Mouse (Mus musculus) heart, adult 2 months (tissue): ENCODE data around the gene Gm266. TPM values are rescaled to one million over a fixed set of nuclear protein-coding genes. Genes with fewer than 3 reads are reported as not detected.

ENCODE experiments used
- DNase-seq, 2 experiments: peaks; one replicate each; pipeline ENCODE4 v3.0.0; 2021
- H3K27ac ChIP-seq: fragments of 200-600 bp; 2 replicates; pipeline ENCODE4 v1.8.1; 2022
- H3K27me3 ChIP-seq: fragments of 200-500 bp; 2 replicates; pipeline ENCODE4 v1.6.1; 2012; ENCODE audit warnings: mild to moderate bottlenecking, low read length, inconsistent platforms, mixed read lengths; ENCODE audit not compliant: control insufficient read depth, insufficient read depth
- H3K36me3 ChIP-seq: fragments of 200-500 bp; 2 replicates; pipeline ENCODE4 v1.6.1; 2012; ENCODE audit warnings: low read length, inconsistent platforms; ENCODE audit not compliant: control insufficient read depth, insufficient read depth
- H3K4me1 ChIP-seq: fragments of 200-500 bp; 2 replicates; pipeline ENCODE4 v1.6.1; 2011; ENCODE audit warnings: low read length; ENCODE audit not compliant: control insufficient read depth, insufficient read depth
- H3K4me3 ChIP-seq: fragments of 200-600 bp; 2 replicates; pipeline ENCODE4 v1.8.1; 2022
- H3K79me2 ChIP-seq: fragments of 200-500 bp; replicated peaks from 2 replicates; pipeline ENCODE4 v1.6.1; 2012; ENCODE audit warnings: mild to moderate bottlenecking, inconsistent platforms, low read length, moderate library complexity, mixed read lengths; ENCODE audit not compliant: control insufficient read depth, insufficient read depth
- H3K9ac ChIP-seq: fragments of 200-500 bp; 2 replicates; pipeline ENCODE4 v1.6.1; 2012; ENCODE audit warnings: low read depth, mild to moderate bottlenecking, control low read depth, inconsistent platforms, low read length, mixed read lengths
- CTCF ChIP-seq: fragments of 200-600 bp; IDR thresholded peaks from 2 replicates; pipeline ENCODE4 v1.8.1; 2022; ENCODE audit warnings: antibody characterized with exemption, mild to moderate bottlenecking, moderate library complexity
- EP300 ChIP-seq: fragments of 200-500 bp; IDR thresholded peaks from 2 replicates; pipeline ENCODE4 v1.6.1; 2011; ENCODE audit warnings: low read depth, low read length, control low read depth; ENCODE audit not compliant: insufficient read depth
- POLR2A ChIP-seq: fragments of 200-500 bp; IDR thresholded peaks from 2 replicates; pipeline ENCODE4 v1.6.1; 2011; ENCODE audit warnings: mild to moderate bottlenecking, low read depth, low read length, control low read depth; ENCODE audit not compliant: insufficient read depth
- WGBS: fragments of 180-500 bp; shearing (Covaris S2); methylation state at CpG from one replicate; pipeline ENCODE4 v1.1.7; 2018; 5-methylcytosine and 5-hydroxymethylcytosine counted together
- intact Hi-C: fragments of 180-260 bp; cut with DNase I; formaldehyde crosslinking; loops from one replicate; pipeline ENCODE4 v1.15.1; 2025
- polyA plus RNA-seq: library from polyadenylated mRNA; depleted of rRNA; stranded (reverse); fragments of >200 nt; gene quantifications from 2 replicates; pipeline ENCODE4 v1.2.3, GENCODE M21; 2012
- total RNA-seq, 2 experiments: library from RNA; stranded (reverse); gene quantifications; 2 replicates each; pipeline ENCODE4 v1.2.3; 2021

The Gm266 gene
- total and polyA plus RNA-seq, 3 experiments = 0.36 to 0.88 (median 0.39) TPM

- Histone ChIP-seq H3K9ac (no peak overlapping the region), H3K27ac (no peak overlapping the region), H3K27me3 (no peaks in the 10 kb centered on the region), H3K79me2 (no peaks in the 10 kb centered on the region), H3K4me3 (no peak overlapping the region), H3K4me1 (no peaks in the 10 kb centered on the region), H3K36me3 (no peaks in the 10 kb centered on the region)
- TF ChIP-seq CTCF = no peak
- TF ChIP-seq POLR2A = no peak
- no peak for TF ChIP-seq EP300
- 46% methylated on average over 1 of the region's 1 CpGs for WGBS
- no peak for DNase-seq
- intact Hi-C loops = no loop called here
Observed at GRCm38 (mm10) chr12:111524469-111524868, 38.8 kb upstream of the Gm266 start.

- Histone ChIP-seq H3K36me3 (no peaks in the 10 kb centered on the region), H3K27me3 (no peaks in the 10 kb centered on the region), H3K79me2 (no peaks in the 10 kb centered on the region), H3K4me3 (no peak overlapping the region), H3K4me1 (no peaks in the 10 kb centered on the region), H3K27ac (no peak overlapping the region), H3K9ac (no peak overlapping the region)
- no peak for TF ChIP-seq POLR2A
- no peak for TF ChIP-seq EP300
- TF ChIP-seq CTCF = no peak
- 71% methylated on average over 2 of the region's 2 CpGs for WGBS
- DNase-seq = no peak
- intact Hi-C loops = no loop called here
Observed at GRCm38 (mm10) chr12:111520994-111521393, 35.4 kb upstream of the Gm266 start.

- H3K36me3 ChIP-seq = no peaks in the 10 kb centered on the region
- no peaks in the 10 kb centered on the region for H3K79me2 ChIP-seq
- H3K4me3 ChIP-seq = no peak overlapping the region
- no peaks in the 10 kb centered on the region for H3K27me3 ChIP-seq
- WGBS = 69% methylated on average over 5 of the region's 5 CpGs
- no peak overlapping the region for H3K27ac ChIP-seq
- intact Hi-C loops = no loop called here
- TF ChIP-seq POLR2A = no peak
- no peak for TF ChIP-seq EP300
- no peak for TF ChIP-seq CTCF
- no peak overlapping the region for H3K9ac ChIP-seq
- DNase-seq = no peak
- H3K4me1 ChIP-seq = no peaks in the 10 kb centered on the region
Observed at GRCm38 (mm10) chr12:111519821-111520220, 34.2 kb upstream of the Gm266 start.

- Histone ChIP-seq H3K4me1 (peaks cover 2% of the 10 kb centered on the region; the same call in 1 of the 2 replicates), H3K27me3 (no peaks in the 10 kb centered on the region), H3K27ac (no peak overlapping the region), H3K79me2 (no peaks in the 10 kb centered on the region), H3K4me3 (no peak overlapping the region), H3K36me3 (no peaks in the 10 kb centered on the region), H3K9ac (no peak overlapping the region)
- TF ChIP-seq EP300 = no peak
- no peak for DNase-seq
- WGBS = 89% methylated on average over 9 of the region's 9 CpGs
- intact Hi-C loops = no loop called here
Observed at GRCm38 (mm10) chr12:111518391-111518790, 32.8 kb upstream of the Gm266 start.

- Histone ChIP-seq H3K36me3 (no peaks in the 10 kb centered on the region), H3K79me2 (no peaks in the 10 kb centered on the region), H3K4me1 (peaks cover 2% of the 10 kb centered on the region; the same call in 1 of the 2 replicates), H3K9ac (no peak overlapping the region), H3K4me3 (no peak overlapping the region), H3K27me3 (no peaks in the 10 kb centered on the region), H3K27ac (no peak overlapping the region)
- TF ChIP-seq CTCF (no peak), EP300 (no peak), POLR2A (no peak)
- intact Hi-C loops = no loop called here
- no peak for DNase-seq
- WGBS = 51% methylated on average over 4 of the region's 4 CpGs
Observed at GRCm38 (mm10) chr12:111517901-111518300, 32.3 kb upstream of the Gm266 start.

GRCm38 (mm10) chr12:111516826-111517225 lies 31.2 kb upstream of the Gm266 start:
- Histone ChIP-seq H3K79me2 (no peaks in the 10 kb centered on the region), H3K4me1 (peaks cover 2% of the 10 kb centered on the region; the same call in 1 of the 2 replicates), H3K9ac (no peak overlapping the region), H3K27ac (no peak overlapping the region), H3K4me3 (no peak overlapping the region), H3K36me3 (no peaks in the 10 kb centered on the region), H3K27me3 (no peaks in the 10 kb centered on the region)
- TF ChIP-seq CTCF (no peak), POLR2A (no peak), EP300 (no peak)
- 72% methylated on average over 6 of the region's 6 CpGs for WGBS
- DNase-seq = no peak
- intact Hi-C loops = no loop called here
